Comparison of ENCODE assay signal across 8 mouse cellular contexts in genomic region chr15:12824965-12825364, GRCm38 (mm10). TPM values are rescaled to one million over a fixed set of nuclear protein-coding genes. Genes with fewer than 3 reads are reported as not detected.
DNase-seq lines count a peak whose midpoint lies in the region; ATAC-seq and TF ChIP-seq lines count a peak whose summit lies in the region.

No protein-coding gene starts in this region.

- no peak for TF ChIP-seq EP300 in heart, postnatal 0 days (IDR thresholded peaks at IDR 0.05; ENCODE audit: low read depth)

- H3K9me3 ChIP-seq in heart, embryonic 12.5 days (replicated peaks), result no peaks in the 10 kb centered on the region
- no peaks in the 10 kb centered on the region for H3K9me3 ChIP-seq in heart, postnatal 0 days (replicated peaks; ENCODE audit: control insufficient read depth, low read length)
- H3K9me3 ChIP-seq in liver, embryonic 16.5 days (replicated peaks; ENCODE audit: control insufficient read depth, low read length), result no peaks in the 10 kb centered on the region
- no peaks in the 10 kb centered on the region for H3K9me3 ChIP-seq in stomach, embryonic 16.5 days (replicated peaks; ENCODE audit: control insufficient read depth, low read length)

- peak overlapping the region; percentile 82 for H3K4me3 ChIP-seq in heart, embryonic 12.5 days
- peak overlapping the region; percentile 98 for H3K4me3 ChIP-seq in C2C12 (ENCODE audit: insufficient read depth, poor library complexity, severe bottlenecking)
- peak overlapping the region; percentile 99 for H3K4me3 ChIP-seq in bone marrow, adult 2 months (replicated peaks; ENCODE audit: control insufficient read depth, low read depth, low read length)
- H3K4me3 ChIP-seq in heart, postnatal 0 days (ENCODE audit: low read depth, low read length), result peak overlapping the region; percentile 93
- H3K4me3 ChIP-seq in liver, embryonic 16.5 days (ENCODE audit: low read depth, low read length), result peak overlapping the region; percentile 88
- peak overlapping the region; percentile 80 for H3K4me3 ChIP-seq in stomach, embryonic 16.5 days (replicated peaks; ENCODE audit: low read length)

- WGBS in heart, embryonic 12.5 days, result under 1% methylated on average over 31 of the region's 31 CpGs
- WGBS in bone marrow, adult 2 months, result under 1% methylated on average over 31 of the region's 31 CpGs
- under 1% methylated on average over 31 of the region's 31 CpGs for WGBS in heart, postnatal 0 days
- WGBS in liver, embryonic 16.5 days (ENCODE audit: insufficient replicate concordance), result under 1% methylated on average over 31 of the region's 31 CpGs
- WGBS in stomach, embryonic 16.5 days, result under 1% methylated on average over 31 of the region's 31 CpGs

- ATAC-seq in heart, embryonic 12.5 days (ENCODE audit: insufficient number of reproducible peaks, low FRiP score), result peak; percentile 36; the same call in 1 of the 2 replicates
- peak; percentile 34 for ATAC-seq in heart, postnatal 0 days (ENCODE audit: insufficient read depth, low read depth)
- peak; percentile 14 for ATAC-seq in liver, embryonic 16.5 days (ENCODE audit: low read depth)
- ATAC-seq in stomach, embryonic 16.5 days (ENCODE audit: insufficient read depth, low FRiP score), result no peak; the same call in 1 of the 2 replicates

- no peak for DNase-seq in heart, adult 18-20 months
- DNase-seq in heart, postnatal 0 days (ENCODE audit: low spot score), result no peak
- DNase-seq in adrenal gland, adult (ENCODE audit: inconsistent age in 2 of 2, low spot score in 1 of 2), result no peak

- no peak for TF ChIP-seq CTCF in C2C12 (IDR thresholded peaks at IDR 0.05; ENCODE audit: control insufficient read depth, insufficient read depth, insufficient read length)
- no peak for TF ChIP-seq CTCF in bone marrow, adult 2 months (IDR thresholded peaks at IDR 0.05; ENCODE audit: control insufficient read depth, insufficient read depth, low read length)
- no peak for TF ChIP-seq CTCF in heart, postnatal 0 days (IDR thresholded peaks at IDR 0.05; ENCODE audit: low read depth)

- peaks cover 25% of the 10 kb centered on the region for H3K79me3 ChIP-seq in C2C12 (ENCODE audit: low read depth)

- TF ChIP-seq POLR2A in bone marrow, adult 2 months (IDR thresholded peaks at IDR 0.05; ENCODE audit: borderline replicate concordance, control insufficient read depth, low read depth, low read length), result no peak

- peaks cover 11% of the 10 kb centered on the region for H3K4me1 ChIP-seq in heart, embryonic 12.5 days (replicated peaks)
- H3K4me1 ChIP-seq in bone marrow, adult 2 months (ENCODE audit: control insufficient read depth, insufficient read depth, low read length), result no peaks in the 10 kb centered on the region; the same call in 1 of the 2 replicates
- peaks cover 16% of the 10 kb centered on the region; the same call in 1 of the 2 replicates for H3K4me1 ChIP-seq in heart, postnatal 0 days (ENCODE audit: control insufficient read depth, insufficient read depth)
- peaks cover 33% of the 10 kb centered on the region for H3K4me1 ChIP-seq in liver, embryonic 16.5 days (ENCODE audit: control insufficient read depth, low read depth, low read length)
- peaks cover 16% of the 10 kb centered on the region; the same call in 1 of the 2 replicates for H3K4me1 ChIP-seq in stomach, embryonic 16.5 days (ENCODE audit: control insufficient read depth, insufficient read depth, low read length)

- peak overlapping the region; percentile 98 for H3ac ChIP-seq in C2C12 (ENCODE audit: control insufficient read depth, insufficient read length, low read depth)

- peaks cover 45% of the 10 kb centered on the region for H3K36me3 ChIP-seq in heart, embryonic 12.5 days
- H3K36me3 ChIP-seq in C2C12 (ENCODE audit: control insufficient read depth, insufficient read depth), result peaks cover 64% of the 10 kb centered on the region
- peaks cover 48% of the 10 kb centered on the region for H3K36me3 ChIP-seq in heart, postnatal 0 days (replicated peaks; ENCODE audit: control insufficient read depth, insufficient read depth, low read length)
- peaks cover 17% of the 10 kb centered on the region; the same call in 1 of the 2 replicates for H3K36me3 ChIP-seq in liver, embryonic 16.5 days (ENCODE audit: control insufficient read depth, insufficient read depth)
- peaks cover 15% of the 10 kb centered on the region; the same call in 1 of the 2 replicates for H3K36me3 ChIP-seq in stomach, embryonic 16.5 days (ENCODE audit: control insufficient read depth, insufficient read depth, low read length)

- H3K4me2 ChIP-seq in heart, embryonic 12.5 days, result peak overlapping the region; percentile 76
- H3K4me2 ChIP-seq in heart, postnatal 0 days (ENCODE audit: low read depth, low read length), result peak overlapping the region; percentile 72
- H3K4me2 ChIP-seq in liver, embryonic 16.5 days (ENCODE audit: low read depth, low read length), result peak overlapping the region; percentile 82
- peak overlapping the region; percentile 82 for H3K4me2 ChIP-seq in stomach, embryonic 16.5 days (ENCODE audit: low read depth, low read length)

- peaks cover 49% of the 10 kb centered on the region for H3K79me2 ChIP-seq in C2C12 (ENCODE audit: control insufficient read depth, insufficient read depth)

- peak overlapping the region; percentile 55; the same call in 1 of the 2 replicates for H3K27ac ChIP-seq in heart, embryonic 12.5 days (ENCODE audit: poor library complexity, severe bottlenecking)
- H3K27ac ChIP-seq in bone marrow, adult 2 months (ENCODE audit: control insufficient read depth, insufficient read depth, low read depth, low read length, poor library complexity), result peak overlapping the region; percentile 17; the same call in 1 of the 2 replicates
- no peak overlapping the region for H3K27ac ChIP-seq in heart, postnatal 0 days (ENCODE audit: low read depth)
- peak overlapping the region; percentile 78 for H3K27ac ChIP-seq in liver, embryonic 16.5 days (ENCODE audit: low read length)
- peak overlapping the region; percentile 57 for H3K27ac ChIP-seq in stomach, embryonic 16.5 days (ENCODE audit: low read length)

- no peaks in the 10 kb centered on the region for H3K27me3 ChIP-seq in heart, embryonic 12.5 days (replicated peaks)
- H3K27me3 ChIP-seq in C2C12 (ENCODE audit: control insufficient read depth, insufficient read depth, insufficient read length), result no peaks in the 10 kb centered on the region
- H3K27me3 ChIP-seq in heart, postnatal 0 days (ENCODE audit: control insufficient read depth, insufficient read depth, low read length), result no peaks in the 10 kb centered on the region
- H3K27me3 ChIP-seq in liver, embryonic 16.5 days (ENCODE audit: control insufficient read depth, insufficient read depth, low read depth, low read length), result no peaks in the 10 kb centered on the region
- no peaks in the 10 kb centered on the region for H3K27me3 ChIP-seq in stomach, embryonic 16.5 days (ENCODE audit: control insufficient read depth, insufficient read depth, low read length)

- peak overlapping the region; percentile 86 for H3K9ac ChIP-seq in heart, embryonic 12.5 days
- H3K9ac ChIP-seq in heart, postnatal 0 days (replicated peaks; ENCODE audit: low read depth, low read length), result peak overlapping the region; percentile 49
- peak overlapping the region; percentile 77 for H3K9ac ChIP-seq in liver, embryonic 16.5 days (ENCODE audit: low read depth, low read length)
- H3K9ac ChIP-seq in stomach, embryonic 16.5 days (ENCODE audit: low read length), result peak overlapping the region; percentile 89

TF ChIP-seq in C2C12, 6 proteins besides CTCF, POLR2A, EP300 and RAD21:
- TF ChIP-seq FOSL1 (IDR thresholded peaks at IDR 0.05; ENCODE audit: insufficient read depth, low read length, poor library complexity, severe bottlenecking), result no peak
- TF ChIP-seq MYOG (IDR thresholded peaks at IDR 0.05; ENCODE audit: control insufficient read depth, extremely low read depth, insufficient read length), result no peak
- no peak for TF ChIP-seq MAX (IDR thresholded peaks at IDR 0.05)

RNA-seq across cellular contexts. Expression of gene Drosha, which starts 0.3 kb away (rescaled TPM):
- 42.1 and 43.2 TPM in 2 replicates for polyA plus RNA-seq in heart, embryonic 12.5 days (2016; fragmentation: Nextera tagmentation; extraction: Ambion mirVana)
- total RNA-seq in heart, adult 18-20 months (2021), result 10 to 100 TPM; 34.8 to 39.1 TPM
- 42.0 TPM for polyA plus RNA-seq in C2C12 (2012; fragmentation: generic; extraction: Trizol)
- polyA plus RNA-seq in bone marrow, adult 2 months (2011; ENCODE audit: insufficient read depth, insufficient read length, low replicate concordance, missing spikeins), result 14.3 and 26.3 TPM in 2 replicates
- total RNA-seq in heart, postnatal 0 days (2014; rRNA removed; ENCODE audit: low replicate concordance), result 10.1 and 12.5 TPM in 2 replicates
- polyA plus RNA-seq in heart, postnatal 0 days (2015; fragmentation: Nextera tagmentation; extraction: Ambion mirVana), result 11.9 and 12.4 TPM in 2 replicates
- polyA plus RNA-seq in liver, embryonic 16.5 days (2015; fragmentation: Nextera tagmentation; extraction: Ambion mirVana), result 10.5 and 10.9 TPM in 2 replicates
- polyA plus RNA-seq in stomach, embryonic 16.5 days (2015; fragmentation: Nextera tagmentation; extraction: Ambion mirVana), result 29.2 and 30.2 TPM in 2 replicates

RNA-seq across cellular contexts. Expression of gene 6030458C11Rik, which starts 0.5 kb away (rescaled TPM):
- 32.3 and 32.9 TPM in 2 replicates for polyA plus RNA-seq in heart, embryonic 12.5 days (2016; fragmentation: Nextera tagmentation; extraction: Ambion mirVana)
- 10 to 100 TPM; 13.5 to 13.9 TPM for total RNA-seq in heart, adult 18-20 months (2021)
- polyA plus RNA-seq in C2C12 (2012; fragmentation: generic; extraction: Trizol), result 7.5 TPM
- 21.3 and 25.6 TPM in 2 replicates for polyA plus RNA-seq in bone marrow, adult 2 months (2011; ENCODE audit: insufficient read depth, insufficient read length, low replicate concordance, missing spikeins)
- total RNA-seq in heart, postnatal 0 days (2014; rRNA removed; ENCODE audit: low replicate concordance), result 9.5 and 13.0 TPM in 2 replicates
- 15.8 and 16.1 TPM in 2 replicates for polyA plus RNA-seq in heart, postnatal 0 days (2015; fragmentation: Nextera tagmentation; extraction: Ambion mirVana)
- polyA plus RNA-seq in liver, embryonic 16.5 days (2015; fragmentation: Nextera tagmentation; extraction: Ambion mirVana), result 24.0 and 25.1 TPM in 2 replicates
- polyA plus RNA-seq in stomach, embryonic 16.5 days (2015; fragmentation: Nextera tagmentation; extraction: Ambion mirVana), result 31.3 and 35.7 TPM in 2 replicates
